Mouse (Mus musculus): Measurements from ENCODE around the gene Gjc1.

GRCm38 (mm10) chr11:102771916-102772714, 47.4 kb downstream of the Gjc1 start:
- TF ChIP-seq CTCF (IDR thresholded peaks at IDR 0.05; ENCODE audit: low read depth, low read length) (no peak), GATA1 (IDR thresholded peaks at IDR 0.05; ENCODE audit: borderline replicate concordance, low read length) (no peak), TAL1 (conservative IDR thresholded peaks at IDR 0.05; ENCODE audit: low read depth, low read length) (no peak), POLR2AphosphoS5 (IDR thresholded peaks at IDR 0.05; ENCODE audit: insufficient replicate concordance, low read depth, low read length) (no peak)

Data from G1E (cell line).